Mouse (Mus musculus) heart, embryonic 13.5 days (tissue): ENCODE data around the gene Arhgef3. TPM values are rescaled to one million over a fixed set of nuclear protein-coding genes. Genes with fewer than 3 reads are reported as not detected.

ENCODE experiments used
- ATAC-seq: fragments of 200-750 bp; cut with Nextera tagmentation; 2 replicates; pipeline ENCODE4 v1.8.0; 2017; ENCODE audit warnings: moderate TSS enrichment; ENCODE audit not compliant: insufficient number of reproducible peaks, low FRiP score, low TSS enrichment; ENCODE audit errors: extremely low read depth
- H3K27ac ChIP-seq: fragments of 300-500 bp; sonication (generic); replicated peaks from 2 replicates; pipeline ENCODE4 v1.5.1; 2015; ENCODE audit warnings: moderate library complexity, mild to moderate bottlenecking, inconsistent platforms
- H3K27me3 ChIP-seq: fragments of 300-500 bp; sonication (generic); replicated peaks from 2 replicates; pipeline ENCODE4 v1.6.1; 2015; ENCODE audit warnings: mild to moderate bottlenecking, inconsistent platforms
- H3K36me3 ChIP-seq: fragments of 300-500 bp; sonication (generic); 2 replicates; pipeline ENCODE4 v1.6.1; 2015; ENCODE audit warnings: mild to moderate bottlenecking, inconsistent platforms
- H3K4me1 ChIP-seq: fragments of 300-500 bp; sonication (generic); 2 replicates; pipeline ENCODE4 v1.6.1; 2015; ENCODE audit warnings: inconsistent platforms
- H3K4me2 ChIP-seq: fragments of 300-500 bp; sonication (generic); 2 replicates; pipeline ENCODE4 v1.6.1; 2015; ENCODE audit warnings: inconsistent platforms, mild to moderate bottlenecking, moderate library complexity
- H3K4me3 ChIP-seq: fragments of 300-500 bp; sonication (generic); 2 replicates; pipeline ENCODE4 v1.5.1; 2015; ENCODE audit warnings: moderate library complexity, mild to moderate bottlenecking, inconsistent platforms
- H3K9ac ChIP-seq: fragments of 300-500 bp; sonication (generic); 2 replicates; pipeline ENCODE4 v1.6.1; 2015; ENCODE audit warnings: inconsistent platforms, mild to moderate bottlenecking, moderate library complexity
- H3K9me3 ChIP-seq: fragments of 300-500 bp; sonication (generic); 2 replicates; pipeline ENCODE4 v1.6.1; 2016; ENCODE audit warnings: inconsistent platforms
- WGBS: fragments of 180-500 bp; shearing (Covaris S2); methylation state at CpG from one replicate; pipeline ENCODE4 v1.1.7; 2015; ENCODE audit warnings: mixed read lengths; 5-methylcytosine and 5-hydroxymethylcytosine counted together
- microRNA-seq: library from miRNA; unstranded; fragments of <30 nt; microRNA quantifications from one replicate; pipeline ENCODE4, GENCODE M21; 2016
- polyA plus RNA-seq: library from polyadenylated mRNA; unstranded; fragments of >200 nt; fragmentation: Nextera tagmentation; extraction: Ambion mirVana; gene quantifications from 2 replicates; pipeline ENCODE4 v1.2.1, GENCODE M21; 2015

The Arhgef3 gene
- polyA plus RNA-seq, 1 experiment from 2014 or later = 13.2 TPM

- Histone ChIP-seq H3K4me3 (no peak overlapping the region), H3K9me3 (no peaks in the 10 kb centered on the region), H3K9ac (no peak overlapping the region), H3K27ac (no peak overlapping the region), H3K36me3 (peaks cover 47% of the 10 kb centered on the region), H3K4me2 (no peak overlapping the region), H3K27me3 (no peaks in the 10 kb centered on the region), H3K4me1 (no peaks in the 10 kb centered on the region)
- no peak for ATAC-seq
- WGBS = 89% methylated on average over 3 of the region's 3 CpGs
These were observed 322.1 kb downstream of the Arhgef3 start for GRCm38 (mm10) chr14:27436826-27437225.

DNA sequence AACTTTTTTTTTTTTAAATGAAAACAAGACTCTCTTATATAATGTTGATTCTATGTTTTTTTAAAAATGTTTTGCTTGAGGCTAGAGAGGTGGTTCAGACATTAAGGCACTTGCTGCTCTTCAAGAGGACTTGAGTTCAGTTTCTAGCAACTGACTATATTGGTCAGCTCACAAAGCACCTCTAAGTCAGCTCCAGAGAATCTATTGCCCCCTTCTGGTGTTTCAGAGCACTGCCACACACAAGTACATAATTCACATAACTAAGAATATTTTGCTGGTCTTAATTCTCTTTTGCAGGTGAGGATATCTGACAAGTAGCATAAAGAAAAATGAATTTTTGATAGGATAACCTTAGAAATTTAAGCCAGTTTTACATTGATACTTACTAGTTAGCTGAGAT, 326.2 kb downstream of the Arhgef3 start:
- Histone ChIP-seq H3K27me3 (no peaks in the 10 kb centered on the region), H3K9ac (no peak overlapping the region), H3K4me2 (no peak overlapping the region), H3K4me1 (no peaks in the 10 kb centered on the region), H3K27ac (no peak overlapping the region), H3K9me3 (no peaks in the 10 kb centered on the region), H3K4me3 (no peak overlapping the region), H3K36me3 (peaks cover 56% of the 10 kb centered on the region)
- ATAC-seq = no peak

GRCm38 (mm10) chr14:27444851-27445281, 330.2 kb downstream of the Arhgef3 start:
- ATAC-seq = no peak
- H3K4me1 ChIP-seq = no peaks in the 10 kb centered on the region
- 98% methylated on average over 2 of the region's 2 CpGs for WGBS
- no peak overlapping the region for H3K27ac ChIP-seq
- no peaks in the 10 kb centered on the region for H3K9me3 ChIP-seq
- H3K9ac ChIP-seq = no peak overlapping the region
- H3K36me3 ChIP-seq = peaks cover 71% of the 10 kb centered on the region
- H3K4me2 ChIP-seq = no peak overlapping the region
- H3K27me3 ChIP-seq = no peaks in the 10 kb centered on the region
- no peak overlapping the region for H3K4me3 ChIP-seq

DNA sequence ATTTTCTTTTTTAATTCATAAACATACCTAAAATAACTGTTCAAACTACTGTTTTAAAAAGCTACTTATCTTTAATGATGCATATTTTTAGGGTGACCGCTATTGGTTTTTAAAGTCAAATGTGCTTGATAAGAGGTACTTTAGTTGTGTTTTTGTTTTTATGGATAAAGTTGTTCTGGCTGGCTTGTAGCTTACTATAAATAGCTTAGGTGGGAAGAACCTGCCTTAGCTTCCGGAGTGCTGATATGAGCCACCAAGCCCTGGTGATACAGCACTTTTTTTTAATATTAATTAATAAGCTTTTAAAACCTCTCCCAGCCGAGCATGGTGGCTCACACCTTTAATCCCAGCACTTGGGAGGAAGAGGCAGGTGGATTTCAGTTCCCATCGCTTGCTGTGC, 332.3 kb downstream of the Arhgef3 start:
- Histone ChIP-seq H3K4me1 (no peaks in the 10 kb centered on the region), H3K27me3 (no peaks in the 10 kb centered on the region), H3K27ac (no peak overlapping the region), H3K4me2 (no peak overlapping the region), H3K36me3 (peaks cover 72% of the 10 kb centered on the region), H3K4me3 (no peak overlapping the region), H3K9me3 (no peaks in the 10 kb centered on the region), H3K9ac (no peak overlapping the region)
- 62% methylated on average over 4 of the region's 4 CpGs for whole genome bisulfite sequencing
- no peak for ATAC-seq

Small RNAs within 50 kb of the gene (microRNA-seq; reads per million reads assigned to microRNA genes)
- gene Gm23633 = not detected

Other genes starting within 250 kb of the Arhgef3 start
- 0.63 and 0.84 TPM in 2 replicates for gene Asb14, start 220.3 kb upstream of the Arhgef3 start, polyA plus RNA-seq
- gene Appl1, start 143.7 kb upstream of the Arhgef3 start, polyA plus RNA-seq = 25.7 and 31.3 TPM in 2 replicates
- 0.20 and 1.1 TPM in 2 replicates for gene Hesx1, start 120.5 kb upstream of the Arhgef3 start, polyA plus RNA-seq
- 1.3 and 1.5 TPM in 2 replicates for gene Il17rd, start 76.0 kb upstream of the Arhgef3 start, polyA plus RNA-seq